Mouse (Mus musculus) brain, embryonic 14.5 days (tissue): ENCODE measurements around the gene Olfr30. TPM values are rescaled to one million over a fixed set of nuclear protein-coding genes. Genes with fewer than 3 reads are reported as not detected.
A peak's percentile ranks its signal among the peaks of the same experiment; 100 is the strongest.
"Not testable (repeated sequence)": the region's sequence is repeated elsewhere in the genome, so short reads cannot be mapped to it uniquely, and the experiment has no call there.

Experiments used
- DNase-seq: peaks from one replicate; pipeline ENCODE4 v3.0.0-alpha.2; 2011; ENCODE audit warnings: low read depth
- CTCF ChIP-seq: fragments of 200-500 bp; IDR thresholded peaks from 2 replicates; pipeline ENCODE4 v1.5.1; 2012; ENCODE audit warnings: inconsistent platforms, mild to moderate bottlenecking, moderate library complexity, borderline replicate concordance; ENCODE audit not compliant: insufficient read depth, insufficient read length; ENCODE audit errors: extremely low read depth
- POLR2A ChIP-seq: fragments of 200-500 bp; IDR thresholded peaks from 2 replicates; pipeline ENCODE4 v1.6.1; 2012; ENCODE audit warnings: mild to moderate bottlenecking, inconsistent platforms, borderline replicate concordance; ENCODE audit not compliant: poor library complexity, insufficient read depth, insufficient read length, severe bottlenecking; ENCODE audit errors: extremely low read depth
- polyA plus RNA-seq: library from polyadenylated mRNA; depleted of rRNA; stranded (reverse); fragments of >200 nt; gene quantifications from 2 replicates; pipeline ENCODE4 v1.2.3, GENCODE M21; 2012; rRNA removed

Gene Olfr30
- not detected in 2 replicates for polyA plus RNA-seq

DNA sequence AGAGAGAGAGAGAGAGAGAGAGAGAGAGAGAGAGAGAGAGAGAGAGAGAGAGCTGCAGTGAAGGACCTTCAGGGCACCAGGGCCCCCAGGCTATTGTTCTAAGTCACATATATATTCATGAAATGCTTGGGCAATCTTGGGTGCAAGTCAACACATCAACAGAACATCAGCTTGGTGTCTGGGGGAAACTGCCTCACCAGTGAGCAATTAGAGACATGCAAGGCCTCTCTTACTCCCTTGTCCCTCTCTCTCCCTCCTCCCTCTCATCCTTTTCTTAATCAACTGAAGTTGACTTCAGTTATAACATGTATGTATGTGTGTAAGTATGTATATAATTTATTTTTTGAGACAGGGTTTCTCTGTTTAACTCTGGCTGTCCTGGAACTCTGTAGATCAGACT lies at the start of gene Olfr30:
Gene Olfr30 (minus strand): TSS at position 101 of the 400 bp plus-strand sequence.
- TF ChIP-seq CTCF, result no peak
- TF ChIP-seq POLR2A, result no peak
- no peak for DNase-seq

DNA sequence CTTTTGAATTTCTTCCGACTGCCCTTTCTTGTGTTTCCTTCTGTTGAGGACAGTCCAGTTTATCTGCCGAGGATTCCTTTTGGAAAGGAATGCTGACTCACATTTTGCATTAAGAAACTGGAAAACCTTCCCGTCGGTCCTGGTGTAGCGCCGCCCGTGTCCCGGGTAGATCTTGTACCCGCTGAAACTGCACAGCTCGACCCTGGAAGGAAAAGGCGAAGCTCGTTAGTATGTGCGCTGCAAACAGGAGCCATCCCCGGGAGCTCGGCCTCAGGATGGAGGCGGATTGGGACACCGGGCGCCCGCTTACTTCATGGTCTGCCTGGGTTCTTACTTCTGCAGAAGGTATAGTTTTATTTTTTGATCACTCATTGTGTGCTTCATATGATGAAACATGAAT lies 47.0 kb upstream of the Olfr30 start:
- not testable (repeated sequence) for DNase-seq

DNA sequence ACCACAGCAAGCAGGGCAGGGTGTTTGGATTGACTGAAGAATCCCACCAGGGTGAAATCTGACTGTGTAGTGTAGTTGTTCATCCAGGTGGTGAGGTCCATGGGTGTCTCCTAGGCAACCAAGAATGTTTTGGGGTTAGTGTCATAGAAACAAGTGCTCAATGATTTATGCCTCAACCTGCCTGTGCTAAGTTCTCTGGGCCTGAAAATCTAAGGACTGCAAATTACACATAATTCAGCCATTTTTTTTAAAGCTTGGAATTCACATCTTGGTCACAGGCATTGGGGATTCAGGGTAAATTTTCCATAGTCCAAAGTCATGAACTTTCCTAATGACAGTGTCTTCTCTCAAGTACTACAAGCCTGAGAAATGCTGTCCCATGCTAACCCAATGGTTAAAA lies 40.4 kb upstream of the Olfr30 start, which contains the start of gene Olfr331:
Gene Olfr331 (minus strand): TSS at position 101 of the 400 bp plus-strand sequence.
- DNase-seq, result not testable (repeated sequence)

DNA sequence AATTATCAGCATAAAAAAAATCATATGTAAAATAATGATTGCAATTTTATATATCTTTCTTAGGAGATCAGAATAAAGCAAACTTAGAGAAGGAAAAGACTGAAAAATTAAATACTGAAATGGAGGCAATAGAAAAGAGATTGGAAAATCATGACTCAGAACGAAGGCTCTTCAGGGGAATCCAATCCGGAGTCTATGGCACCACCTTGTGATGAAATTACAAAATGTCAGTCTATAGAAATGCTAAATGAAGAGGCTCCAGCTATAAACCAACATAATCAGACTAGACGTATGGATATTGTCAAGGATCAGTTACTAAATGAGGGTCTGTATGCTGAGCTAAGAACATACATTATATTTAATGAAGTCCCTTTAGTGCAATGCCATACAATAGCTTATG lies 37.2 kb upstream of the Olfr30 start:
- DNase-seq, result peak; percentile 65
- peak; percentile 32; the same call in 1 of the 2 replicates for TF ChIP-seq CTCF
- no peak for TF ChIP-seq POLR2A

DNA sequence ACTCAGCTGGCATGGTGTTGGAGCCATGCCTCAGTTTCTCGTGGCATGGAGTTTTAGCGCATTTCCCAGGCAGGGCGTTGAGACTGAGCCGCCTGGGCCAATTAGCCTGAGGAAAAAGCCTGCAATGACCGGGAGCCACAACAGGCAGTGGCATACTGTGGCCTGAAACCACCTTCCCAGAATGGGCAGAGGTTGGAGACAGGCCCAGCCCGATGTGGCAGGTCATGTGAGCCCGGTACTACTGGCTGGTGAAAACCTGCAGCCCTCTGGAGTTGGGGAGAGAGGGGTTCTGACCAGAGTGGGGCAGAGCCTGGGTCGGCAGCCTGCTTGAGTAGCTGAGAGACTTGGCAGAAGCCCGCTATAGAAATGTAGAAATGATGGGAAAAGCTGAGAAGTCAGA lies 36.7 kb upstream of the Olfr30 start:
- TF ChIP-seq POLR2A, result no peak
- TF ChIP-seq CTCF, result no peak
- no peak for DNase-seq

DNA sequence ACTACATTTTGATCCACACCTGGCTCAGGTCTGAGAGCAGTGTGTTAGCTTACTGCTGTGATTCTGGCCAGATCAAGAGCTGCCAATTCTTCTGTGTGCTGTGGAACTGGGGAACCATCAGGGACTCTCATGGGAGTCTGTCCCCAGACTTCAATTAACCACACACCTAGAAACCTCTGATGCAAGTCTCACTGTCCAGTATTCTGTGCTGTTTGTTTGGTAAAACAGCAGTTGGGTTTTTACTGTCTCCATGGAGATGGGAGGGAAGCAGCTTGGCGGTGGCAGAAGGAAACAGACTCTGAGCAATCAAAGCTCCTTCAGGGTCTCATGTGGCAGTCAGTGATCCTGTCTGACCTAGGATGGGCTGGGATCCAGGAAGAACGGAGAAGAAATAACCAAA lies 30.4 kb upstream of the Olfr30 start, which contains the start of gene Olfr332:
Gene Olfr332 (minus strand): TSS at position 101 of the 400 bp plus-strand sequence.
- no peak for DNase-seq

DNA sequence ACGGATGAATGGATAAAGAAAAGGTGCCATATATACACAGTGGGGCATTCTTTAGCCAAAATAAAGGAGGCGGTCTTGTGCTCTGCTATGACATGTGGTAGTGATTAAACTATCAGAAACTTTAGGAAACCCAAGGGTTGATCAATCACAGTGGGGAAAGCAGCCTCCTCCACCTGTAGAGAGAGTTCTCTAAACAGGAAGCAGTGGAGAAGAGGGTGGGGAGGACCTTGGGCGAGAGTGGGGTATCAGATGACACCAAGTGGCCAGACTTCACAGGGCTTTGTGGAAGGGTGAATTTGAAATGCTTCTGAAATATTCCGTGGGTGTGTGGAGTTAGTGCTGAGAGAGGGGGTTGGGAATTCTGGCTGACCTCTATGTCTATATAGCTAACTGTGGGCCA lies 8.5 kb downstream of the Olfr30 start:
- TF ChIP-seq POLR2A (no peak), CTCF (no peak)
- no peak for DNase-seq

More for the DNA sequence above, 30.4 kb upstream of the Olfr30 start, which contains the start of gene Olfr332:
- TF ChIP-seq CTCF, result no peak
- TF ChIP-seq POLR2A, result no peak

DNA sequence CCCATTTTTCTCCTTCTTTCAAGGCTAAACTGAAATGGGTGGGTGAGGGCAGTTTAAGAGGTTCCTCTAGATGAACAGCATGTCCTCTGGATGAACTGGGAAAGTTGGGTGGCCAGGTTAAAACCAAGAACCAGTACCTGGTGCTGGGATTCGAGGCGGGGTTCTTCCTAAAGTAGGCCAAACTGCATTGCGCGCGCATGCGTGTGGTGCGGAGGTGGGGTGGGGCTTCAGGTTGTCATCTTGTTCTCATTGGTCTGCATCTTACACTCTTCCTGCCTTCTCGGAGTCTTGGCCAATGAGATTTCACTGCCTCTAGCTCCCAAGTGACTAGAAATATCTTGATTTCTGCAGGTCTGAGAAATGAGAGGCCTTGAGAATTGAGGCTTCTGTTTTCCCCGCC lies 9.3 kb downstream of the Olfr30 start, which contains the start of gene Lypd9:
Gene Lypd9 (minus strand): TSS at position 165 of the 400 bp plus-strand sequence.
- TF ChIP-seq POLR2A, result no peak
- TF ChIP-seq CTCF, result no peak

DNA sequence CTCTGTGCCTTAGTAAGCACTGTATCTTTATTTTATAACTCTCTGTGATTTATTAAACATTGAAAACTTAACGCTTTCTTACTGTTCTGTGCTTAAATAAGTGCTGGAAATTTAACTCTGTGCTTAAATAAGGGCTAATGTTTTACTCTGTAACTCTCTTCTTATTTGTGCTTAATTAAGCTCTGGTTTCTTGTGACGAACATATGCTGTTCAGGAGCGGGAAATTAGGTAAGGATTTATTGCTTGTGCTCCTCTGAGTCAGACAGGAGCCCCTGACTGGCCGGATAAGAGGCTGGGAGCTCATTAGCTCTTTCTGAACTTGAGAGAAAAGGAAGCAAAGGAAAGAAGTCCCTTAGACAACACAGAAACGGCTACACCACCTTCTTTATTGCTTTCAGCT lies 24.2 kb downstream of the Olfr30 start:
- TF ChIP-seq CTCF, result no peak
- TF ChIP-seq POLR2A, result no peak
- peak; percentile 29 for DNase-seq

More for the DNA sequence above, 9.3 kb downstream of the Olfr30 start, which contains the start of gene Lypd9:
- no peak for DNase-seq

DNA sequence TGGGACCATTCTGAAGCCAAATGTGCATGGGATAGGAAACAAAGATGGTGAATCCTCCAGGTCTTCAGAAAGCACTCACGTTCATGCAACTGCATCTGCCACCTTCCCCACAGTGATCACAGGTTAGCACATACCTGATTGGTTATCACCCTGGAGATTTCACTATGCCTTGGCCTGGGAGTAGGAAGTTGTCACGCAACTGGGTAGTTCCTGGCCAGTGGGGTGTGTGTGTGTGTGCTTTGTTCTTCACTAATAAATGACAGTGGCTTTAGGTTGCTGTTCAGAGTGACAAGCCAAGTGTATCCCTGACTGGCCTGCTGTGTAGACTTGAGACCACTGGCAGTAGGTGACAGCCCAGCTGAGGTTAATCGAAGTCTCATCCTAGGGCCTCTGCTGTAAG lies 29.8 kb downstream of the Olfr30 start, which contains the start of gene Gm12253:
Gene Gm12253 (plus strand): TSS at position 301 of the 400 bp plus-strand sequence.
- no peak for TF ChIP-seq CTCF
- no peak for TF ChIP-seq POLR2A
- DNase-seq, result no peak

DNA sequence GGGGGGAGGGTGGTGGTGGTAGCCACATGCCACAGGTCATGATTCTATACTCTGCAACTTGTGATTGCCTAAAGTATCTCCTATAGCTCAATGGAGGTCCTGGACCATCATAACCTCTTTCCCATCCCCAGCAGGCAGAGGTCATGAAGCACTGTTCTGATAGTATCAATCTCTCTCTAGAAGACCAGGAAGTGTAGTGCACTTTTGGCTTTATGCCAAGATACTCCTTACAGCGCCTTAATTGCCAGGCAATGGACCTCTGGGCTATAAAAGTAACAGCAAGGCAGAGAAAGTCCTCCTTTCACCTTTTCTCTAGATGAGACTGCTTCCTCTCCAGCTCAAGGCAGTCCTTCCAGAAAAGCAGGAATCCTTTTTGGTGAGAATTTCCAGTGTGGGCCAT lies 41.3 kb downstream of the Olfr30 start, which contains the start of gene 1810065E05Rik:
Gene 1810065E05Rik (plus strand): TSS at position 297 of the 400 bp plus-strand sequence.
- DNase-seq, result no peak
- TF ChIP-seq CTCF, result no peak
- TF ChIP-seq POLR2A, result no peak

DNA sequence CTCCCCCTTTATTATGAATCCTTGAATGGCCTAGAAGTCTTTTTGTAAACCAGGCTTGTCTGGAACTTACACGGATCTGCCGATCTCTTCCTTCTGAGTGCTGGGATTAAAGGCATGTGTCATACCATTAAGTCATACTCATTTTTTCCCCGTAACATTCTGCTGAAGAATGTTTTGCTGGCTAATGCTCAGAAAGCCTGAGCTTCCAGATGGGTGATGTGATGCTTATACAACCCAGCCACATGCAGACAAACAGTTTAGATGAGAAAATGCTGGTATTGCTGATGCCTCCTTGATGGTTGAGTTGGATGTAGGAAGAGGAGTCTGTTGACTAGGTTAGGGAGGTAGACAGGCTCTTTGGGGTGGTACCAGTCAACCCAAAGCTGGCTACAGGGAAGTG lies 43.7 kb downstream of the Olfr30 start:
- DNase-seq, result no peak
- no peak for TF ChIP-seq CTCF
- TF ChIP-seq POLR2A, result no peak

DNA sequence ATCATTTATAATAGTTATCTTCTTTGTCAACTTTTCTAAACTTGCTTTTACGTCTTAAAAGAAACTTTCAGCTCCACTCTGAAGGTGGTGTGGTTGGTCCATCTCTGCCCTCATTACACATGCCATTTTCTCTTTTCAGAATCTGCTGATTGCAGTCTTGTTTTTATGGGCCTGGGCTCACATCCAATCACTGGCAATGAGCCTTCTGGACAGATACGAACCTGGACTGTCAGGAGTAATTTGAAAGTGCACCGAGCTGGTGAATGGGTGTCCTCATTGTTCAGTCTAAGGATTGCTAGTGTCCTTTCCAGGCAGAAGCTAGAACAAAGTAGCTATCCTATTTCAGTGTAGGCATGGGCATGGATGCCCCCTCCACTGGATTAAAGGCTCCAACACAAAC lies 54.0 kb downstream of the Olfr30 start:
- DNase-seq, result peak; percentile 59
- TF ChIP-seq CTCF, result no peak
- TF ChIP-seq POLR2A, result no peak

Other genes with a start within 250 kb of the Olfr30 start
- gene 4930438A08Rik, start 187.5 kb downstream of the Olfr30 start, polyA plus RNA-seq, result not detected in 2 replicates
- gene Zfp692, start 155.2 kb downstream of the Olfr30 start, polyA plus RNA-seq, result 43.0 and 83.0 TPM in 2 replicates
- 41.9 and 47.0 TPM in 2 replicates for gene Zfp672, start 131.9 kb downstream of the Olfr30 start, polyA plus RNA-seq
- 39.9 and 46.8 TPM in 2 replicates for gene Sh3bp5l, start 131.5 kb downstream of the Olfr30 start, polyA plus RNA-seq
- gene Lypd8, start 83.2 kb downstream of the Olfr30 start, polyA plus RNA-seq, result 0.27 and 0.34 TPM in 2 replicates
- not detected in 2 replicates for gene 1810065E05Rik, start 41.2 kb downstream of the Olfr30 start, polyA plus RNA-seq
- not detected in 2 replicates for gene Gm12253, start 29.7 kb downstream of the Olfr30 start, polyA plus RNA-seq
- gene Lypd9, start 9.3 kb downstream of the Olfr30 start, polyA plus RNA-seq, result not detected in 2 replicates
- gene Olfr332, start 30.3 kb upstream of the Olfr30 start, polyA plus RNA-seq, result not detected in 2 replicates
- not detected in 2 replicates for gene Olfr331, start 40.3 kb upstream of the Olfr30 start, polyA plus RNA-seq
- not detected in 2 replicates for gene Olfr330, start 72.6 kb upstream of the Olfr30 start, polyA plus RNA-seq
- not detected in 2 replicates for gene Olfr329-ps, start 84.2 kb upstream of the Olfr30 start, polyA plus RNA-seq
- gene Olfr328, start 93.4 kb upstream of the Olfr30 start, polyA plus RNA-seq, result not detected in 2 replicates
- gene Olfr224, start 108.3 kb upstream of the Olfr30 start, polyA plus RNA-seq, result not detected in 2 replicates
- not detected in 2 replicates for gene Olfr325, start 115.5 kb upstream of the Olfr30 start, polyA plus RNA-seq
- 0.10 TPM in 1 of 2 replicates, not detected in the other for gene Olfr324, start 132.8 kb upstream of the Olfr30 start, polyA plus RNA-seq
- not detected in 2 replicates for gene 2210407C18Rik, start 153.8 kb upstream of the Olfr30 start, polyA plus RNA-seq
- gene Olfr323, start 168.2 kb upstream of the Olfr30 start, polyA plus RNA-seq, result not detected in 2 replicates
- gene Trim58, start 178.2 kb upstream of the Olfr30 start, polyA plus RNA-seq, result 0.11 TPM in 1 of 2 replicates, not detected in the other
- gene Olfr322, start 196.5 kb upstream of the Olfr30 start, polyA plus RNA-seq, result not detected in 2 replicates
- not detected in 2 replicates for gene Olfr320, start 218.8 kb upstream of the Olfr30 start, polyA plus RNA-seq
- 0.10 TPM in 1 of 2 replicates, not detected in the other for gene Olfr319, start 236.9 kb upstream of the Olfr30 start, polyA plus RNA-seq